Mouse (Mus musculus) liver, postnatal 0 days (tissue): ENCODE results near the gene Krt39. TPM values are rescaled to one million over a fixed set of nuclear protein-coding genes. Genes with fewer than 3 reads are reported as not detected.

Experiments used
- ATAC-seq: fragments of 200-750 bp; cut with Nextera tagmentation; 2 replicates; pipeline ENCODE4 v1.8.0; 2017; ENCODE audit warnings: mild to moderate bottlenecking, moderate library complexity
- DNase-seq: peaks from one replicate; pipeline ENCODE4 v3.0.0-alpha.2; 2016
- H3K27ac ChIP-seq: fragments of 300-500 bp; sonication (generic); 2 replicates; pipeline ENCODE4 v1.5.1; 2014; ENCODE audit warnings: antibody characterized with exemption, moderate library complexity, mild to moderate bottlenecking, low read depth
- H3K27me3 ChIP-seq: fragments of 300-500 bp; sonication (generic); 2 replicates; pipeline ENCODE4 v1.6.1; 2014; ENCODE audit warnings: low read length, control low read depth, mixed read lengths; ENCODE audit not compliant: insufficient read depth
- H3K36me3 ChIP-seq: fragments of 300-500 bp; sonication (generic); replicated peaks from 2 replicates; pipeline ENCODE4 v1.6.1; 2014; ENCODE audit warnings: mild to moderate bottlenecking, control low read depth, low read length, moderate library complexity, mixed read lengths; ENCODE audit not compliant: insufficient read depth
- H3K4me1 ChIP-seq: fragments of 300-500 bp; sonication (generic); 2 replicates; pipeline ENCODE4 v1.6.1; 2014; ENCODE audit warnings: antibody characterized with exemption, mild to moderate bottlenecking, control low read depth; ENCODE audit not compliant: insufficient read depth
- H3K4me2 ChIP-seq: fragments of 300-500 bp; sonication (generic); 2 replicates; pipeline ENCODE4 v1.6.1; 2014; ENCODE audit warnings: low read depth, mild to moderate bottlenecking, low read length, moderate library complexity, mixed read lengths
- H3K4me3 ChIP-seq: fragments of 300-500 bp; sonication (generic); 2 replicates; pipeline ENCODE4 v1.5.1; 2014; ENCODE audit warnings: low read depth, low read length
- H3K9ac ChIP-seq: fragments of 300-500 bp; sonication (generic); replicated peaks from 2 replicates; pipeline ENCODE4 v1.6.1; 2014; ENCODE audit warnings: mild to moderate bottlenecking, moderate library complexity
- H3K9me3 ChIP-seq: fragments of 300-500 bp; sonication (generic); 2 replicates; pipeline ENCODE4 v1.6.1; 2016; ENCODE audit warnings: mild to moderate bottlenecking, control low read depth, low read length, mixed read lengths
- CTCF ChIP-seq: sonication (generic); IDR thresholded peaks from 2 replicates; pipeline ENCODE4 v1.5.1; 2016; ENCODE audit warnings: antibody characterized with exemption, low read depth
- EP300 ChIP-seq: IDR thresholded peaks from 2 replicates; pipeline ENCODE4 v1.6.1; 2016; ENCODE audit warnings: antibody characterized with exemption, low read depth, mild to moderate bottlenecking
- WGBS: fragments of 180-500 bp; shearing (Covaris S2); extraction: QIAGEN DNeasy Blood & Tissue Kit; methylation state at CpG from one replicate; pipeline ENCODE4 v1.1.7; 2014; ENCODE audit not compliant: insufficient replicate concordance; 5-methylcytosine and 5-hydroxymethylcytosine counted together
- polyA plus RNA-seq: library from polyadenylated mRNA; unstranded; fragments of >200 nt; fragmentation: Nextera tagmentation; extraction: Ambion mirVana; gene quantifications from 2 replicates; pipeline ENCODE4 v1.2.1, GENCODE M21; 2015

Krt39 gene
- polyA plus RNA-seq, 1 experiment from 2014 or later = not detected

GRCm38 (mm10) chr11:99556195-99556594 is 35.1 kb upstream of the Krt39 start:
- WGBS = 64% methylated on average over 2 of the region's 2 CpGs

GRCm38 (mm10) chr11:99550765-99551164 is 29.6 kb upstream of the Krt39 start, which contains the start of gene Krtap3-3:
Krtap3-3 (minus strand) TSS chr11:99550865.
- Histone ChIP-seq H3K4me2 (no peak within 1 kb of the TSS), H3K27ac (no peak within 1 kb of the TSS), H3K4me3 (no peak within 1 kb of the TSS), H3K9me3 (no peaks in the 10 kb centered on the region), H3K4me1 (no peaks in the 10 kb centered on the region), H3K36me3 (no peaks in the 10 kb centered on the region), H3K9ac (no peak within 1 kb of the TSS), H3K27me3 (no peaks in the 10 kb centered on the region)
- 48% methylated on average over 4 of the region's 4 CpGs for WGBS
- no peak for ATAC-seq
- TF ChIP-seq CTCF (no peak), EP300 (no peak)
- no peak for DNase-seq

More at GRCm38 (mm10) chr11:99556195-99556594, 35.1 kb upstream of the Krt39 start:
- TF ChIP-seq CTCF (no peak), EP300 (no peak)
- ATAC-seq (no peak), DNase-seq (no peak)
- no peaks in the 10 kb centered on the region for H3K4me1 ChIP-seq
- H3K9me3 ChIP-seq = no peaks in the 10 kb centered on the region
- H3K4me3 ChIP-seq = no peak overlapping the region
- H3K4me2 ChIP-seq = no peak overlapping the region
- H3K9ac ChIP-seq = no peak overlapping the region
- H3K27ac ChIP-seq = no peak overlapping the region
- no peaks in the 10 kb centered on the region for H3K27me3 ChIP-seq
- no peaks in the 10 kb centered on the region for H3K36me3 ChIP-seq

- Histone ChIP-seq H3K9me3 (no peaks in the 10 kb centered on the region), H3K36me3 (no peaks in the 10 kb centered on the region), H3K4me1 (no peaks in the 10 kb centered on the region), H3K9ac (no peak overlapping the region), H3K27ac (no peak overlapping the region), H3K27me3 (no peaks in the 10 kb centered on the region), H3K4me2 (no peak overlapping the region), H3K4me3 (no peak overlapping the region)
- TF ChIP-seq EP300 (no peak), CTCF (no peak)
- DNase-seq = no peak
- no peak for ATAC-seq
Observed at GRCm38 (mm10) chr11:99547892-99548291, 26.8 kb upstream of the Krt39 start.

GRCm38 (mm10) chr11:99539721-99540120 is 18.6 kb upstream of the Krt39 start:
- Histone ChIP-seq H3K9ac (no peak overlapping the region), H3K4me1 (no peaks in the 10 kb centered on the region), H3K27ac (no peak overlapping the region), H3K9me3 (no peaks in the 10 kb centered on the region), H3K36me3 (no peaks in the 10 kb centered on the region), H3K27me3 (no peaks in the 10 kb centered on the region), H3K4me2 (no peak overlapping the region), H3K4me3 (no peak overlapping the region)
- TF ChIP-seq EP300 (no peak), CTCF (no peak)
- ATAC-seq (no peak), DNase-seq (no peak)
- WGBS = 74% methylated on average over 9 of the region's 9 CpGs

- Histone ChIP-seq H3K27ac (no peak overlapping the region), H3K36me3 (no peaks in the 10 kb centered on the region), H3K27me3 (no peaks in the 10 kb centered on the region), H3K9me3 (no peaks in the 10 kb centered on the region), H3K4me2 (no peak overlapping the region), H3K4me1 (no peaks in the 10 kb centered on the region), H3K9ac (no peak overlapping the region), H3K4me3 (no peak overlapping the region)
- ATAC-seq (no peak), DNase-seq (no peak)
- no peak for TF ChIP-seq CTCF
- TF ChIP-seq EP300 = no peak
- 69% methylated on average over 8 of the region's 8 CpGs for WGBS
Observed at GRCm38 (mm10) chr11:99514098-99514497, 7.0 kb downstream of the Krt39 start.

- Histone ChIP-seq H3K4me3 (no peak overlapping the region), H3K4me1 (no peaks in the 10 kb centered on the region), H3K36me3 (no peaks in the 10 kb centered on the region), H3K27ac (no peak overlapping the region), H3K9me3 (no peaks in the 10 kb centered on the region), H3K27me3 (no peaks in the 10 kb centered on the region), H3K4me2 (no peak overlapping the region), H3K9ac (no peak overlapping the region)
- TF ChIP-seq EP300 (no peak), CTCF (no peak)
- 76% methylated on average over 9 of the region's 9 CpGs for WGBS
- no peak for ATAC-seq
- DNase-seq = no peak
Observed at GRCm38 (mm10) chr11:99500095-99500805, 20.9 kb downstream of the Krt39 start.

- H3K27ac ChIP-seq = no peak overlapping the region
- H3K4me1 ChIP-seq = no peaks in the 10 kb centered on the region
- no peak overlapping the region for H3K4me3 ChIP-seq
- WGBS = 61% methylated on average over 4 of the region's 4 CpGs
- TF ChIP-seq EP300 (no peak), CTCF (no peak)
- H3K9me3 ChIP-seq = no peaks in the 10 kb centered on the region
- no peak overlapping the region for H3K9ac ChIP-seq
- no peaks in the 10 kb centered on the region for H3K27me3 ChIP-seq
- DNase-seq (no peak), ATAC-seq (no peak)
- no peaks in the 10 kb centered on the region for H3K36me3 ChIP-seq
- no peak overlapping the region for H3K4me2 ChIP-seq
Observed at GRCm38 (mm10) chr11:99496460-99496859, 24.7 kb downstream of the Krt39 start.
